Mouse (Mus musculus) CH12.LX (cell line): ENCODE measurements at regions not wholly inside any gene's neighbourhood (a gene's known extent, or its start where the extent isn't known, plus 50 kb on each side); places are given as distances from the start of the nearest gene placed in this dataset.

Source experiments
- DNase-seq: peaks from one replicate; pipeline ENCODE4 v3.0.0-alpha.2; 2013; ENCODE audit errors: extremely low read depth
- H3K27ac ChIP-seq: 2 replicates; pipeline ENCODE4 v1.5.1; 2012; ENCODE audit warnings: low read depth, mild to moderate bottlenecking, control low read depth, moderate library complexity; ENCODE audit not compliant: insufficient read depth
- H3K27me3 ChIP-seq: replicated peaks from 2 replicates; pipeline ENCODE3; 2012; ENCODE audit warnings: inconsistent platforms
- H3K36me3 ChIP-seq, 2 experiments: replicated peaks in 1 of 2; 2 replicates each; pipeline versions ENCODE3 to v1.6.1; 2012; ENCODE audit warnings: inconsistent platforms in 1 of 2, low read length in 1 of 2, mild to moderate bottlenecking in 1 of 2, mixed read lengths in 1 of 2, moderate library complexity in 1 of 2; ENCODE audit not compliant: control insufficient read depth in 1 of 2, insufficient read depth in 1 of 2
- H3K4me1 ChIP-seq, 2 experiments: 2 replicates each; pipeline ENCODE4 v1.6.1; 2012; ENCODE audit warnings: inconsistent platforms in 1 of 2, moderate library complexity in 1 of 2; ENCODE audit not compliant: insufficient read depth in 2 of 2, control insufficient read depth in 1 of 2
- H3K4me2 ChIP-seq: 2 replicates; pipeline ENCODE4 v1.6.1; 2012; ENCODE audit warnings: low read depth, mild to moderate bottlenecking, control low read depth; ENCODE audit not compliant: poor library complexity, insufficient read depth, severe bottlenecking
- H3K4me3 ChIP-seq, 3 experiments: fragments of 150-350 bp in 1 of 3; sonication (generic) in 1 of 3; replicated peaks in 1 of 3; 2 replicates each; pipeline versions ENCODE3 to v1.5.1; 2011 to 2012; ENCODE audit warnings: low read depth in 2 of 3, low read length in 2 of 3, mild to moderate bottlenecking in 2 of 3, moderate library complexity in 2 of 3, control low read depth in 1 of 3, improper control_type of control experiment in 1 of 3, inconsistent platforms in 1 of 3, mixed read lengths in 1 of 3; ENCODE audit not compliant: poor library complexity in 1 of 3
- H3K79me2 ChIP-seq: replicated peaks from 2 replicates; pipeline ENCODE4 v1.6.1; 2012; ENCODE audit warnings: mild to moderate bottlenecking, moderate library complexity; ENCODE audit not compliant: control insufficient read depth, poor library complexity, insufficient read depth, severe bottlenecking; ENCODE audit errors: extremely low read depth
- H3K9ac ChIP-seq: 2 replicates; pipeline ENCODE4 v1.6.1; 2012; ENCODE audit warnings: low read depth, mild to moderate bottlenecking, control low read depth, moderate library complexity; ENCODE audit not compliant: insufficient read depth
- H3K9me3 ChIP-seq: replicated peaks from 2 replicates; pipeline ENCODE3; 2012; ENCODE audit warnings: low read length, inconsistent platforms, mixed read lengths
- E2F4 ChIP-seq: IDR thresholded peaks from 2 replicates; pipeline ENCODE4 v1.6.1; 2011; ENCODE audit warnings: low read depth, low read length, improper control_type of control experiment; ENCODE audit not compliant: insufficient replicate concordance
- ELF1 ChIP-seq: IDR thresholded peaks from 2 replicates; pipeline ENCODE4 v1.6.1; 2014; ENCODE audit warnings: low read depth, mild to moderate bottlenecking, inconsistent platforms, low read length, improper control_type of control experiment
- EP300 ChIP-seq: IDR thresholded peaks from 2 replicates; pipeline ENCODE4 v1.6.1; 2011; ENCODE audit warnings: low read length, improper control_type of control experiment
- KAT2A ChIP-seq: IDR thresholded peaks from 2 replicates; pipeline ENCODE4 v1.6.1; 2012; ENCODE audit warnings: low read length, improper control_type of control experiment, inconsistent platforms; ENCODE audit not compliant: insufficient replicate concordance
- MAZ ChIP-seq: IDR thresholded peaks from 2 replicates; pipeline ENCODE4 v1.6.1; 2012; ENCODE audit warnings: low read depth, mild to moderate bottlenecking, inconsistent platforms, low read length, improper control_type of control experiment, moderate library complexity
- MEF2A ChIP-seq: IDR thresholded peaks from 2 replicates; pipeline ENCODE4 v1.6.1; 2014; ENCODE audit warnings: low read depth, mild to moderate bottlenecking, inconsistent platforms, low read length, improper control_type of control experiment, borderline replicate concordance
- NELFE ChIP-seq: IDR thresholded peaks from 2 replicates; pipeline ENCODE4 v1.6.1; 2011; ENCODE audit warnings: low read depth, low read length, improper control_type of control experiment
- NRF1 ChIP-seq: IDR thresholded peaks from 2 replicates; pipeline ENCODE4 v1.6.1; 2014; ENCODE audit warnings: low read depth, mild to moderate bottlenecking, inconsistent platforms, low read length, improper control_type of control experiment, moderate library complexity
- PAX5 ChIP-seq: IDR thresholded peaks from 2 replicates; pipeline ENCODE4 v1.6.1; 2012; ENCODE audit warnings: low read length, inconsistent platforms, mixed read lengths
- POLR2A ChIP-seq: IDR thresholded peaks from 2 replicates; pipeline ENCODE4 v1.6.1; 2011; ENCODE audit warnings: low read depth, mild to moderate bottlenecking, improper control_type of control experiment, low read length
- POLR2AphosphoS2 ChIP-seq: IDR thresholded peaks from 2 replicates; pipeline ENCODE4 v1.6.1; 2011; ENCODE audit warnings: low read depth, low read length, improper control_type of control experiment
- RAD21 ChIP-seq: IDR thresholded peaks from 2 replicates; pipeline ENCODE4 v1.6.1; 2011; ENCODE audit warnings: low read depth, mild to moderate bottlenecking, low read length, improper control_type of control experiment, moderate library complexity
- SIN3A ChIP-seq: IDR thresholded peaks from 2 replicates; pipeline ENCODE4 v1.6.1; 2012; ENCODE audit warnings: low read length, improper control_type of control experiment, inconsistent platforms
- UBTF ChIP-seq: IDR thresholded peaks from 2 replicates; pipeline ENCODE4 v1.6.1; 2012; ENCODE audit warnings: low read depth, mild to moderate bottlenecking, inconsistent platforms, low read length, improper control_type of control experiment, moderate library complexity
- USF1 ChIP-seq: IDR thresholded peaks from 2 replicates; pipeline ENCODE4 v1.6.1; 2014; ENCODE audit warnings: low read depth, mild to moderate bottlenecking, inconsistent platforms, low read length, improper control_type of control experiment
- USF2 ChIP-seq: conservative IDR thresholded peaks from 2 replicates; pipeline ENCODE4 v1.6.1; 2011; ENCODE audit warnings: low read depth, low read length, improper control_type of control experiment
- ZC3H11A ChIP-seq: IDR thresholded peaks from 2 replicates; pipeline ENCODE4 v1.6.1; 2012; ENCODE audit warnings: low read depth, mild to moderate bottlenecking, inconsistent platforms, low read length, improper control_type of control experiment
- ZKSCAN1 ChIP-seq: IDR thresholded peaks from 2 replicates; pipeline ENCODE4 v1.6.1; 2012; ENCODE audit warnings: low read depth, inconsistent platforms, low read length, improper control_type of control experiment, borderline replicate concordance
- ZNF384 ChIP-seq: IDR thresholded peaks from 2 replicates; pipeline ENCODE4 v1.6.1; 2012; ENCODE audit warnings: low read depth, low read length, improper control_type of control experiment, inconsistent platforms
- dilution Hi-C: fragments of 300-500 bp; cut with MboI; formaldehyde crosslinking; loops from 2 replicates; pipeline ENCODE4 v1.14.3; 2020; ENCODE audit warnings: low sequenced_read_pairs; ENCODE audit not compliant: extremely low pct_unique_long_range_greater_than_20kb, extremely low pct_ligation_motif_present
- in situ Hi-C: fragments of 300-500 bp; cut with MboI; formaldehyde crosslinking; loops from 3 replicates; pipeline ENCODE4 v1.14.3; 2019; ENCODE audit warnings: low sequenced_read_pairs, low pct_ligation_motif_present, low pct_unique_long_range_greater_than_20kb, mixed read lengths

- TF ChIP-seq NELFE (no peak), ZKSCAN1 (no peak)
Measured at GRCm38 (mm10) chr14:15083812-15084211, 280.6 kb downstream of the Nek10 start (continued).

GRCm38 (mm10) chr14:15087061-15087460, 283.8 kb downstream of the Nek10 start:
- in situ Hi-C loops = no loop called here
- no peaks in the 10 kb centered on the region for H3K79me2 ChIP-seq
- H3K4me2 ChIP-seq = no peak overlapping the region
- H3K36me3 ChIP-seq = no peaks in the 10 kb centered on the region
- no peak for DNase-seq
- no peak for TF ChIP-seq POLR2AphosphoS2
- no peak for TF ChIP-seq ZNF384
- TF ChIP-seq SIN3A = no peak
- no peak for TF ChIP-seq NRF1
- TF ChIP-seq MEF2A = no peak
- TF ChIP-seq MAZ = no peak
- TF ChIP-seq ZC3H11A = no peak
- no peak for TF ChIP-seq USF2
- no peak for TF ChIP-seq ZKSCAN1
- TF ChIP-seq, all 38 proteins: peak for 0
- dilution Hi-C loops = no loop called here
- H3K4me1 ChIP-seq = peaks cover 0 to 3% of the 10 kb centered on the region in 2 experiments; a peak in 1 of 4 replicates
- H3K9me3 ChIP-seq = no peaks in the 10 kb centered on the region
- no peaks in the 10 kb centered on the region for H3K27me3 ChIP-seq
- no peak overlapping the region for H3K9ac ChIP-seq
- H3K27ac ChIP-seq = no peak overlapping the region
- no peak overlapping the region for H3K4me3 ChIP-seq

- Histone ChIP-seq H3K27me3 (no peaks in the 10 kb centered on the region), H3K9me3 (no peaks in the 10 kb centered on the region), H3K9ac (no peak overlapping the region), H3K36me3 (no peaks in the 10 kb centered on the region), H3K4me1 (no peaks in the 10 kb centered on the region; a peak in 1 of 4 replicates), H3K79me2 (no peaks in the 10 kb centered on the region), H3K27ac (no peak overlapping the region), H3K4me2 (no peak overlapping the region), H3K4me3 (no peak overlapping the region)
- no peak for DNase-seq
- in situ Hi-C loops = no loop called here
- TF ChIP-seq USF2 = no peak
- TF ChIP-seq SIN3A = no peak
- no peak for TF ChIP-seq USF1
- no peak for TF ChIP-seq E2F4
- no peak for TF ChIP-seq RAD21
- no peak for TF ChIP-seq POLR2AphosphoS2
- no peak for TF ChIP-seq EP300
- no peak for TF ChIP-seq UBTF
- TF ChIP-seq NRF1 = no peak
- no peak for TF ChIP-seq NELFE
- no peak for TF ChIP-seq KAT2A
- TF ChIP-seq POLR2A = no peak
- TF ChIP-seq ZKSCAN1 = no peak
- no peak for TF ChIP-seq PAX5
- TF ChIP-seq MAZ = no peak
- TF ChIP-seq ELF1 = no peak
- dilution Hi-C loops = no loop called here
Measured at GRCm38 (mm10) chr14:15096865-15097264, 293.6 kb downstream of the Nek10 start.
